Mouse (Mus musculus) olfactory bulb, adult 2 months (tissue): ENCODE data around the gene Bcan. TPM values are rescaled to one million over a fixed set of nuclear protein-coding genes. Genes with fewer than 3 reads are reported as not detected.
A peak's percentile ranks its signal among the peaks of the same experiment; 100 is the strongest.

Experiments
- H3K27ac ChIP-seq: fragments of 200-500 bp; 2 replicates; pipeline ENCODE4 v1.5.1; 2012; ENCODE audit warnings: low read depth, low read length; ENCODE audit not compliant: insufficient read depth
- H3K4me1 ChIP-seq: fragments of 200-500 bp; 2 replicates; pipeline ENCODE4 v1.6.1; 2012; ENCODE audit warnings: low read length; ENCODE audit not compliant: control insufficient read depth, insufficient read depth
- H3K4me3 ChIP-seq: fragments of 200-500 bp; 2 replicates; pipeline ENCODE4 v1.5.1; 2012; ENCODE audit warnings: mild to moderate bottlenecking, low read depth, low read length, moderate library complexity; ENCODE audit not compliant: insufficient read depth
- CTCF ChIP-seq: fragments of 200-500 bp; IDR thresholded peaks from 2 replicates; pipeline ENCODE4 v1.5.1; 2012; ENCODE audit warnings: low read depth, mild to moderate bottlenecking, low read length, moderate library complexity; ENCODE audit not compliant: insufficient read depth
- POLR2A ChIP-seq: fragments of 200-500 bp; IDR thresholded peaks from 2 replicates; pipeline ENCODE4 v1.6.1; 2012; ENCODE audit warnings: mild to moderate bottlenecking, low read depth, low read length, moderate library complexity; ENCODE audit not compliant: insufficient read depth
- WGBS: fragments of 180-500 bp; shearing (Covaris S2); methylation state at CpG from one replicate; pipeline ENCODE4 v1.1.7; 2018; 5-methylcytosine and 5-hydroxymethylcytosine counted together
- polyA plus RNA-seq: library from polyadenylated mRNA; stranded (reverse); fragments of >200 nt; gene quantifications from 2 replicates; pipeline ENCODE4 v1.2.4, GENCODE M21; 2012; ENCODE audit warnings: low replicate concordance; ENCODE audit not compliant: missing spikeins, insufficient read depth, insufficient read length

Gene Bcan
- polyA plus RNA-seq, 1 experiment = not detected

GRCm38 (mm10) chr3:87948378-87949265, 51.4 kb downstream of the Bcan start, which contains the start of gene Crabp2:
Gene Crabp2 (plus strand): TSS chr3:87948666.
- Histone ChIP-seq H3K4me1 (peaks cover 58% of the 10 kb centered on the region), H3K27ac (peak within 1 kb of the TSS; percentile 72), H3K4me3 (peak within 1 kb of the TSS; percentile 19)
- 11% methylated on average over 35 of the region's 35 CpGs for WGBS
- no peak for TF ChIP-seq POLR2A
- no peak for TF ChIP-seq CTCF

GRCm38 (mm10) chr3:87947811-87948199, 52.2 kb downstream of the Bcan start:
- 2% methylated on average over 17 of the region's 17 CpGs for WGBS
- TF ChIP-seq CTCF (0 out of 2 replicates have a peak, but pooled peaks have one; percentile 3), POLR2A (no peak)
- peak overlapping the region; percentile 49 for H3K27ac ChIP-seq
- peak overlapping the region; percentile 19 for H3K4me3 ChIP-seq
- H3K4me1 ChIP-seq = peaks cover 56% of the 10 kb centered on the region

DNA sequence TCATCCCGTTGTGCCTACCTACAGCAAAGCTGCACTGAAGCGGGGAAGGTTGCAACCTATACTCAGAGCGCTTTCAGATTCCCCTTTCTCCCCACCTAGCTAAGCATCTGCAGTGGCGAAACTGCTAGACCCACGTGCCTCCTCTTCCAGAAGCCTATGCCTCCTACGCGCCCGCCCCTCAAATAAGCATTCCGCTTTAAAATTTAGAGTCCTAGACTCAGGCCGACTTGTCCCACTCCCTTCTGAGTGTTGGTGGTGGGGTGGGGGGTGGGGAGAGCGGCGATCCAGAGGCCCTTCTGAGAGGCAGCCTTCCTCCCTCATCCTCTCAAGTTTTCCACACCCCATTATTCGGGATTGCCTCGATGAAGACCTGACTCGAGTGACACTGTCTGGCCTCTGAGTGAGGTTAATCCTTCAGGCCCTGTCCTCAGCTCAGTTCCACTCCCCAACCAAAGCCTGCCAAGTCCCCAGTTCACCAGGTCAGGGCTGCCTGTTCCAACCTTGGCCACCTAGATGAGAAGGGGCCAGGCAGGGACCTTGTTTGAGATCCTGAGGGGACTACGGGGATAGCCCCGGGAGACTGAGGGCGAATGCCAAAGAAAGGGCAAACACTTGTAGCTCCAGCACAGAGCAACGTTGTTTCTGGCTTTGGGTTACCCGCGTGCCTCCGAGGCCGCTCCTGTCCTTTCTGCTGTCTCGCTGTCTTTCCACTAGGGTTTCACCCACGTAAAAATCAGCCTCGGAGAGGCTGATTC, 52.8 kb downstream of the Bcan start:
- peaks cover 50% of the 10 kb centered on the region for H3K4me1 ChIP-seq
- peak overlapping the region; percentile 72 for H3K27ac ChIP-seq
- H3K4me3 ChIP-seq = peak overlapping the region; percentile 8; the same call in 1 of the 2 replicates
- 11% methylated on average over 26 of the region's 26 CpGs for WGBS
- no peak for TF ChIP-seq POLR2A
- no peak for TF ChIP-seq CTCF

DNA sequence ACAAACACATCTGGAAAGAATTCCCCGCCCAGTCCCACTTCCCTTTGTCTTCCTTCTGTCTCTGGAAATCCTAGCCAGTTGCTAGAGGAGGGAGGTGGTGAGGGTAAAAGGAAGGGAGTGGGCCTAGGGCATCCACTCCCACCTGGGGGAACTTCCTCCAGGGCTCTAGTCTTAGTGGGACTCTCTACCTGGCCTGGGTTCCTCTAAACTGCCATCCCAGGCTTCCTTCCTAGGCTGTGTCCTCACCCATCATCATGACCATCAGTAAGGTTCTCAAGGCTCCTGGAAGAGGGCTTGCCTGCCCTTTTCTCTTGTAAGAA, 53.5 kb downstream of the Bcan start:
- WGBS = 62% methylated on average over 1 of the region's 1 CpGs
- TF ChIP-seq POLR2A (no peak), CTCF (no peak)
- H3K4me1 ChIP-seq = peaks cover 44% of the 10 kb centered on the region

GRCm38 (mm10) chr3:87945781-87946540, 54.1 kb downstream of the Bcan start:
- 56% methylated on average over 12 of the region's 12 CpGs for WGBS
- TF ChIP-seq CTCF = no peak
- no peak for TF ChIP-seq POLR2A
- Histone ChIP-seq H3K4me1 (peaks cover 43% of the 10 kb centered on the region), H3K4me3 (no peak overlapping the region), H3K27ac (no peak overlapping the region)

More for the DNA sequence above, 53.5 kb downstream of the Bcan start:
- Histone ChIP-seq H3K27ac (no peak overlapping the region), H3K4me3 (no peak overlapping the region)

- TF ChIP-seq CTCF (no peak), POLR2A (no peak)
- Histone ChIP-seq H3K4me1 (peaks cover 38% of the 10 kb centered on the region), H3K27ac (no peak overlapping the region), H3K4me3 (no peak overlapping the region)
- 27% methylated on average over 4 of the region's 4 CpGs for WGBS
Observed at GRCm38 (mm10) chr3:87944838-87945600, 55.0 kb downstream of the Bcan start.

DNA sequence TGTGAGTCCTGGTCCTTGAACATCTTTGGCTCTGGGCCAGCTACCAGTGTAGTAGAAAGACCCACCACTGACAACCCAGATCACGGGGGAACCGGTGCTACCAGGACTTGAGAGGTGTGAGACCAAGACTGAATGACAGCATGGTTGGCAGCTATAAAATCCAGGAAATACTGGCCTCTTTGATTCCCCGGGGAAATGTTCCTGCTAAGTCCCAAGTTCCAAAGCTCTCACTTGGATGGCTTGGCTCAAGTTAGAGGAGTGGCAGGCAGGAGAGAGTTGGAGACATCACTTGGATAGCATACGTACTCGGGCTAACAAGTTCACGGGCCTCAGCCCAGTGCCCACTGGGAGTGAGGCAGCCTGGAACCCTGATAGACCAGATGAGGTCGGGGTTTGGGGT, 56.4 kb downstream of the Bcan start:
- TF ChIP-seq CTCF (no peak), POLR2A (no peak)
- Histone ChIP-seq H3K4me1 (peaks cover 27% of the 10 kb centered on the region), H3K27ac (no peak overlapping the region), H3K4me3 (no peak overlapping the region)
- 78% methylated on average over 7 of the region's 7 CpGs for WGBS

- H3K4me3 ChIP-seq = no peak overlapping the region
- TF ChIP-seq CTCF (no peak), POLR2A (no peak)
- H3K27ac ChIP-seq = no peak overlapping the region
- WGBS = 82% methylated on average over 2 of the region's 2 CpGs
- H3K4me1 ChIP-seq = peaks cover 17% of the 10 kb centered on the region
Observed at GRCm38 (mm10) chr3:87942471-87942870, 57.6 kb downstream of the Bcan start.
